Mouse (Mus musculus) MEL (cell line): ENCODE measurements around the gene Rsad2. TPM values are rescaled to one million over a fixed set of nuclear protein-coding genes. Genes with fewer than 3 reads are reported as not detected.

Source experiments
- DNase-seq: peaks from one replicate; pipeline ENCODE4 v3.0.0; 2011; ENCODE audit warnings: low read depth, low spot score
- H3K27ac ChIP-seq: 2 replicates; pipeline ENCODE4 v1.5.1; 2012; ENCODE audit warnings: low read depth, mild to moderate bottlenecking, control low read depth, low read length, moderate library complexity; ENCODE audit not compliant: control insufficient read depth
- H3K27me3 ChIP-seq, 2 experiments: fragments of 150-350 bp in 1 of 2; sonication (generic) in 1 of 2; 2 replicates each; pipeline ENCODE4 v1.6.1; 2012; ENCODE audit warnings: low read length in 2 of 2, mild to moderate bottlenecking in 2 of 2, improper control_type of control experiment in 1 of 2, moderate library complexity in 1 of 2; ENCODE audit not compliant: insufficient read depth in 2 of 2, control insufficient read depth in 1 of 2
- H3K36me3 ChIP-seq, 2 experiments: 2 replicates each; pipeline ENCODE4 v1.6.1; 2012 to 2014; ENCODE audit warnings: low read length in 2 of 2, improper control_type of control experiment in 1 of 2, inconsistent platforms in 1 of 2, mild to moderate bottlenecking in 1 of 2; ENCODE audit not compliant: insufficient read depth in 2 of 2, control insufficient read depth in 1 of 2
- H3K4me1 ChIP-seq, 2 experiments: fragments of 150-350 bp in 1 of 2; sonication (generic) in 1 of 2; 2 replicates each; pipeline ENCODE4 v1.6.1; 2012; ENCODE audit warnings: low read length in 2 of 2, improper control_type of control experiment in 1 of 2, mild to moderate bottlenecking in 1 of 2; ENCODE audit not compliant: insufficient read depth in 2 of 2, control insufficient read depth in 1 of 2
- H3K4me3 ChIP-seq, 2 experiments: fragments of 150-350 bp in 1 of 2; sonication (generic) in 1 of 2; 2 replicates each; pipeline ENCODE4 v1.5.1; 2012; ENCODE audit warnings: low read depth in 2 of 2, low read length in 2 of 2, mild to moderate bottlenecking in 2 of 2, moderate library complexity in 2 of 2, control low read depth in 1 of 2, improper control_type of control experiment in 1 of 2; ENCODE audit not compliant: control insufficient read depth in 1 of 2, insufficient read depth in 1 of 2
- H3K79me2 ChIP-seq: 2 replicates; pipeline ENCODE4 v1.6.1; 2012; ENCODE audit warnings: mild to moderate bottlenecking, low read length, moderate library complexity; ENCODE audit not compliant: control insufficient read depth, poor library complexity, insufficient read depth
- H3K9ac ChIP-seq: 2 replicates; pipeline ENCODE4 v1.6.1; 2012; ENCODE audit warnings: low read depth, mild to moderate bottlenecking, control low read depth, low read length, moderate library complexity; ENCODE audit not compliant: control insufficient read depth, poor library complexity, severe bottlenecking
- H3K9me3 ChIP-seq: fragments of 150-350 bp; sonication (generic); replicated peaks from 2 replicates; pipeline ENCODE4 v1.6.1; 2012; ENCODE audit warnings: mild to moderate bottlenecking, low read length, improper control_type of control experiment, moderate library complexity; ENCODE audit not compliant: insufficient read depth
- EP300 ChIP-seq, 2 experiments: IDR thresholded peaks; 2 replicates each; pipeline ENCODE4 v1.6.1; 2011; ENCODE audit warnings: improper control_type of control experiment in 2 of 2, low read length in 2 of 2, low read depth in 1 of 2, mild to moderate bottlenecking in 1 of 2
- ETS1 ChIP-seq: IDR thresholded peaks from 2 replicates; pipeline ENCODE4 v1.6.1; 2012; ENCODE audit warnings: low read depth, mild to moderate bottlenecking, inconsistent platforms, low read length, improper control_type of control experiment, moderate library complexity
- GABPA ChIP-seq: IDR thresholded peaks from 2 replicates; pipeline ENCODE4 v1.6.1; 2012; ENCODE audit warnings: low read depth, mild to moderate bottlenecking, inconsistent platforms, low read length, improper control_type of control experiment, moderate library complexity
- GATA1 ChIP-seq: IDR thresholded peaks from 2 replicates; pipeline ENCODE4 v1.6.1; 2011; ENCODE audit warnings: low read depth, low read length, improper control_type of control experiment
- JUND ChIP-seq: IDR thresholded peaks from 2 replicates; pipeline ENCODE4 v1.6.1; 2011; ENCODE audit warnings: low read depth, mild to moderate bottlenecking, improper control_type of control experiment, low read length
- MAFK ChIP-seq: IDR thresholded peaks from 2 replicates; pipeline ENCODE4 v1.6.1; 2011; ENCODE audit warnings: low read depth, mild to moderate bottlenecking, low read length, improper control_type of control experiment, borderline replicate concordance
- MXI1 ChIP-seq: IDR thresholded peaks from 2 replicates; pipeline ENCODE4 v1.6.1; 2011; ENCODE audit warnings: mild to moderate bottlenecking, low read depth, low read length, improper control_type of control experiment
- MYB ChIP-seq: IDR thresholded peaks from 2 replicates; pipeline ENCODE4 v1.6.1; 2011; ENCODE audit warnings: mild to moderate bottlenecking, low read depth, low read length, improper control_type of control experiment
- MYC ChIP-seq: IDR thresholded peaks from 2 replicates; pipeline ENCODE4 v1.6.1; 2011; ENCODE audit warnings: low read depth, mild to moderate bottlenecking, low read length, improper control_type of control experiment, moderate library complexity
- POLR2A ChIP-seq, 2 experiments: IDR thresholded peaks; 2 replicates each; pipeline ENCODE4 v1.6.1; 2011 to 2012; ENCODE audit warnings: low read length in 2 of 2, mild to moderate bottlenecking in 2 of 2, control low read depth in 1 of 2, improper control_type of control experiment in 1 of 2, low read depth in 1 of 2, moderate library complexity in 1 of 2; ENCODE audit not compliant: control insufficient read depth in 1 of 2, insufficient read depth in 1 of 2, poor library complexity in 1 of 2
- TAL1 ChIP-seq: IDR thresholded peaks from 2 replicates; pipeline ENCODE4 v1.6.1; 2012; ENCODE audit warnings: mild to moderate bottlenecking, inconsistent platforms, low read length, moderate library complexity, mixed read lengths
- TCF12 ChIP-seq: IDR thresholded peaks from 2 replicates; pipeline ENCODE4 v1.6.1; 2014; ENCODE audit warnings: low read depth, mild to moderate bottlenecking, inconsistent platforms, low read length, improper control_type of control experiment, moderate library complexity
- USF2 ChIP-seq, 2 experiments: IDR thresholded peaks; 2 replicates each; pipeline ENCODE4 v1.6.1; 2011 to 2012; ENCODE audit warnings: improper control_type of control experiment in 2 of 2, low read length in 2 of 2, borderline replicate concordance in 1 of 2, inconsistent platforms in 1 of 2, low read depth in 1 of 2, mild to moderate bottlenecking in 1 of 2; ENCODE audit not compliant: insufficient read depth in 1 of 2
- ZKSCAN1 ChIP-seq: IDR thresholded peaks from 2 replicates; pipeline ENCODE4 v1.6.1; 2012; ENCODE audit warnings: low read depth, mild to moderate bottlenecking, inconsistent platforms, low read length, improper control_type of control experiment, moderate library complexity
- ZMIZ1 ChIP-seq: IDR thresholded peaks from 2 replicates; pipeline ENCODE4 v1.6.1; 2012; ENCODE audit warnings: low read depth, mild to moderate bottlenecking, inconsistent platforms, low read length, improper control_type of control experiment, moderate library complexity
- polyA plus RNA-seq, 2 experiments: library from polyadenylated mRNA; stranded (reverse) in 1 of 2; unstranded in 1 of 2; fragments of >175 nt in 1 of 2; fragments of >200 nt in 1 of 2; gene quantifications; 2 replicates each; pipeline versions ENCODE4 v1.2.1 to v1.2.4; 2012; ENCODE audit warnings: low replicate concordance in 2 of 2, low read depth in 1 of 2; ENCODE audit not compliant: insufficient read length in 2 of 2, insufficient read depth in 1 of 2, missing spikeins in 1 of 2
- total RNA-seq: library from RNA; depleted of rRNA; stranded (reverse); fragments of 300-350 nt; gene quantifications from 2 replicates; pipeline ENCODE4 v1.2.3, GENCODE M21; 2012

Rsad2 gene
- total and polyA plus RNA-seq, 3 experiments, result 0.42 to 0.61 TPM; not detected in 1

DNA sequence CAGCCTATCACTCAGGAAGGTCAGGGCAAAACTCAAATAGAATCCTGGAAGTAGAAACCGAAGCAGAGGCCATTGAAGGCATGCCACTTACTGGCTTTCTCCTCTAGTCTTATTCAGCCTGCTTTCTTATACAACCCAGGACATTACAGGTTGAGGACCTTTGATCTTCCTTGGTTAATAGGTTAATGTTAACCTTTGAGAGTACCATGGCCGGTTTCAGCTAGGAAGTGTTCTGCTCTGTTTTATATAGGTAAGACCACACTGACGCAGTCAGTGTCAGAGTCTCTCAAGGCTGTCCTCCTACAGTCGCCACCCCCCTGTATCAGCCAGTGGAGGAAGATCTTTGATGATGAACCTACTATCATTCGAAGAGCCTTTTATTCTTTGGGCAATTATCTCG lies 17.5 kb upstream of the Rsad2 start:
- Histone ChIP-seq H3K4me1 (no peaks in the 10 kb centered on the region; a peak in 1 of 4 replicates), H3K4me3 (no peak overlapping the region)

DNA sequence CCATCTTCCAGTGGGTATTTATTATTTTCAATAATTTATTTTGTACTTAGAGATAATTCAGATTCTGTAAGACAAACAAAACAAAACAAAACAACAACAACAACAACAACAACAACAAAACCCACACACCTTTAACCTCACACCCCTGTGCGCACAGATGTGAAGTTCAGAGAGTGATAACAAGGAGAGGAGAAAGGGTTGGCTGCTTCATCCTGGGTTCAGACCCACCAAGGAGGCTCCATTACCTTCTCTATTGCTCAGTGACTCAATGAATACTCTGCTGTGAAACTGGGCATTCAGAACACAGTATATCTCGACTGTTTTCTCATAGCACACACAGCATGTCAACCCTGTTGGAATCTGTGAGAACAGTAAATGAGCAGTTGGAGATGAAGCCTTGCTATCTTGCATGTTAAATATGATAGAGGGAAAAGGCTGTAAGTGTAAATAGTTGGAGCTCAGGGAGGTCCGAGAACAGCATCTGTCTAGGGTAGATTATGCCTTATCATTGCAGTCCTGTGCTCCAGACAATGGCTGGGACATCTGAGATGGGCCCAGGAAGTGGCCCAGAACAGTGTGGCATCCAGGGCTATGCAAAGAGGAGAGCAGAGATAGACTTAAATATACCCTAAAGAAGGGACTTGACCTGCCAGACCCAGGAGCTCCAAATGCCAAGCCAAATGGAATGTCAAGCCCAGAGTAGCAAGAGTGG lies 16.7 kb upstream of the Rsad2 start:
- Histone ChIP-seq H3K27ac (no peak overlapping the region), H3K4me1 (no peaks in the 10 kb centered on the region; a peak in 1 of 4 replicates), H3K9ac (no peak overlapping the region), H3K9me3 (no peaks in the 10 kb centered on the region), H3K79me2 (no peaks in the 10 kb centered on the region)
- DNase-seq, result peak; percentile 38
- TF ChIP-seq MYC (no peak), ZKSCAN1 (no peak), USF2 (IDR thresholded peaks at IDR 0.05; ENCODE audit: borderline replicate concordance in 1 of 2, insufficient read depth in 1 of 2, low read depth in 1 of 2, low read length in 2 of 2) (no peak), MYB (peak; percentile 11; the same call in 1 of the 2 replicates), TCF12 (peak; percentile 66), GATA1 (peak; percentile 53), MAFK (no peak), ETS1 (peak; percentile 27; the same call in 1 of the 2 replicates), TAL1 (peak; percentile 78), EP300 (IDR thresholded peaks at IDR 0.05; ENCODE audit: low read depth in 1 of 2, low read length in 2 of 2) (peak; percentile 55 to 79), JUND (no peak), GABPA (no peak)
- TF ChIP-seq, all 39 proteins: peak for 6
- Histone ChIP-seq H3K4me3 (no peak overlapping the region), H3K27me3 (no peaks in the 10 kb centered on the region), H3K36me3 (no peaks in the 10 kb centered on the region)

More for the DNA sequence above, 17.5 kb upstream of the Rsad2 start:
- no peaks in the 10 kb centered on the region for H3K27me3 ChIP-seq
- no peaks in the 10 kb centered on the region for H3K9me3 ChIP-seq
- H3K27ac ChIP-seq, result no peak overlapping the region
- no peak overlapping the region for H3K9ac ChIP-seq
- TF ChIP-seq TCF12, result no peak
- no peak for TF ChIP-seq POLR2A (IDR thresholded peaks at IDR 0.05; ENCODE audit: control insufficient read depth in 1 of 2, insufficient read depth in 1 of 2, low read depth in 1 of 2, low read length in 2 of 2, poor library complexity in 1 of 2)
- no peak for TF ChIP-seq ZMIZ1
- no peak for TF ChIP-seq MXI1
- no peaks in the 10 kb centered on the region for H3K36me3 ChIP-seq
- H3K79me2 ChIP-seq, result no peaks in the 10 kb centered on the region
- no peak for DNase-seq
